Mouse (Mus musculus): ENCODE measurements around the gene Gm49345. TPM values are rescaled to one million over a fixed set of nuclear protein-coding genes. Genes with fewer than 3 reads are reported as not detected.
A peak's percentile ranks its signal among the peaks of the same experiment; 100 is the strongest.
"Not testable (repeated sequence)": the region's sequence is repeated elsewhere in the genome, so short reads cannot be mapped to it uniquely, and the experiment has no call there.

Gene Gm49345
- polyA plus RNA-seq (2015; fragmentation: Nextera tagmentation; extraction: Ambion mirVana) = not detected in 2 replicates

GRCm38 (mm10) chr13:67637294-67638007 is at the start of gene Gm49345, which contains the start of gene Zfp729a:
TSS of gene Gm49345 (minus strand) at chr13:67637769.
TSS of gene Zfp729a (minus strand) at chr13:67637791.
- ATAC-seq = peak; percentile 100
- peak within 1 kb of the TSS; percentile 77 for H3K27ac ChIP-seq
- H3K4me3 ChIP-seq (replicated peaks) = peak within 1 kb of the TSS; percentile 85
- H3K4me2 ChIP-seq (replicated peaks) = peak within 1 kb of the TSS; percentile 56
- H3K9me3 ChIP-seq = no peaks in the 10 kb centered on the region
- H3K36me3 ChIP-seq = no peaks in the 10 kb centered on the region
- 0% methylated on average over 19 of the region's 19 CpGs for WGBS
- no peaks in the 10 kb centered on the region for H3K27me3 ChIP-seq (replicated peaks)
- H3K4me1 ChIP-seq (replicated peaks) = no peaks in the 10 kb centered on the region
- H3K9ac ChIP-seq = peak within 1 kb of the TSS; percentile 81

- no peaks in the 10 kb centered on the region for H3K36me3 ChIP-seq
- H3K4me3 ChIP-seq (replicated peaks) = no peak within 1 kb of the TSS
- no peak within 1 kb of the TSS for H3K4me2 ChIP-seq (replicated peaks)
- ATAC-seq = no peak
- no peak within 1 kb of the TSS for H3K9ac ChIP-seq
- no peaks in the 10 kb centered on the region for H3K4me1 ChIP-seq (replicated peaks)
- no peaks in the 10 kb centered on the region for H3K9me3 ChIP-seq
- WGBS = 78% methylated on average over 4 of the region's 4 CpGs
- no peak within 1 kb of the TSS for H3K27ac ChIP-seq
- no peaks in the 10 kb centered on the region for H3K27me3 ChIP-seq (replicated peaks)
These were observed 49.4 kb upstream of the Gm49345 start, which contains the start of gene Zfp738 for GRCm38 (mm10) chr13:67686971-67687370. TSS of gene Zfp738 (minus strand) at chr13:67687071.

GRCm38 (mm10) chr13:67683841-67684240 is 46.3 kb upstream of the Gm49345 start:
- WGBS = 68% methylated on average over 2 of the region's 2 CpGs
- not testable (repeated sequence) for H3K9ac ChIP-seq; H3K27me3 ChIP-seq (replicated peaks); H3K9me3 ChIP-seq; H3K27ac ChIP-seq; H3K36me3 ChIP-seq; H3K4me1 ChIP-seq (replicated peaks)
- Histone ChIP-seq H3K4me3 (replicated peaks) (peak overlapping the region; percentile 75), H3K4me2 (replicated peaks) (peak overlapping the region; percentile 71; the same call in 1 of the 2 replicates)
- ATAC-seq = peak; percentile 59

GRCm38 (mm10) chr13:67682959-67683735 is 45.6 kb upstream of the Gm49345 start:
- WGBS = 9% methylated on average over 16 of the region's 16 CpGs
- H3K27me3 ChIP-seq (replicated peaks); H3K9me3 ChIP-seq; H3K27ac ChIP-seq; H3K4me1 ChIP-seq (replicated peaks); H3K36me3 ChIP-seq: not testable (repeated sequence)
- H3K4me3 ChIP-seq (replicated peaks) = peak overlapping the region; percentile 75
- peak; percentile 100 for ATAC-seq
- peak overlapping the region; percentile 79 for H3K9ac ChIP-seq
- peak overlapping the region; percentile 71 for H3K4me2 ChIP-seq (replicated peaks)

GRCm38 (mm10) chr13:67674902-67675301 is 37.3 kb upstream of the Gm49345 start:
- 92% methylated on average over 2 of the region's 2 CpGs for WGBS

GRCm38 (mm10) chr13:67652496-67652895 is 14.9 kb upstream of the Gm49345 start:
- no peak overlapping the region for H3K9ac ChIP-seq
- H3K27me3 ChIP-seq (replicated peaks) = no peaks in the 10 kb centered on the region
- no peak overlapping the region for H3K4me3 ChIP-seq (replicated peaks)
- no peaks in the 10 kb centered on the region for H3K9me3 ChIP-seq
- H3K36me3 ChIP-seq = no peaks in the 10 kb centered on the region
- no peak overlapping the region for H3K4me2 ChIP-seq (replicated peaks)
- H3K27ac ChIP-seq = no peak overlapping the region
- no peaks in the 10 kb centered on the region for H3K4me1 ChIP-seq (replicated peaks)
- ATAC-seq = no peak
- WGBS = 47% methylated on average over 3 of the region's 3 CpGs

More at GRCm38 (mm10) chr13:67674902-67675301, 37.3 kb upstream of the Gm49345 start:
- H3K9me3 ChIP-seq = no peaks in the 10 kb centered on the region
- no peak overlapping the region for H3K27ac ChIP-seq
- H3K9ac ChIP-seq = no peak overlapping the region
- H3K4me3 ChIP-seq (replicated peaks) = no peak overlapping the region
- no peaks in the 10 kb centered on the region for H3K36me3 ChIP-seq
- ATAC-seq = no peak
- H3K4me1 ChIP-seq (replicated peaks) = no peaks in the 10 kb centered on the region
- no peak overlapping the region for H3K4me2 ChIP-seq (replicated peaks)
- no peaks in the 10 kb centered on the region for H3K27me3 ChIP-seq (replicated peaks)

- H3K4me2 ChIP-seq (replicated peaks) = no peak overlapping the region
- no peaks in the 10 kb centered on the region for H3K36me3 ChIP-seq
- no peak overlapping the region for H3K9ac ChIP-seq
- H3K27ac ChIP-seq = no peak overlapping the region
- ATAC-seq = no peak; the same call in 1 of the 2 replicates
- WGBS = 87% methylated on average over 4 of the region's 4 CpGs
- no peaks in the 10 kb centered on the region for H3K9me3 ChIP-seq
- H3K4me1 ChIP-seq (replicated peaks) = peaks cover 4% of the 10 kb centered on the region; the same call in 1 of the 2 replicates
- no peak overlapping the region for H3K4me3 ChIP-seq (replicated peaks)
- no peaks in the 10 kb centered on the region for H3K27me3 ChIP-seq (replicated peaks)
These were observed 27.5 kb downstream of the Gm49345 start for GRCm38 (mm10) chr13:67610108-67610507.

GRCm38 (mm10) chr13:67609066-67609876 is 28.3 kb downstream of the Gm49345 start, which contains the start of gene Zfp729b:
TSS of gene Zfp729b (minus strand) at chr13:67609707.
- peak within 1 kb of the TSS; percentile 87 for H3K27ac ChIP-seq
- WGBS = 2% methylated on average over 20 of the region's 20 CpGs

GRCm38 (mm10) chr13:67572591-67573189 is 64.9 kb downstream of the Gm49345 start:
- Histone ChIP-seq H3K27ac (no peak overlapping the region), H3K4me2 (replicated peaks) (no peak overlapping the region)
- ATAC-seq = no peak

More at GRCm38 (mm10) chr13:67609066-67609876, 28.3 kb downstream of the Gm49345 start, which contains the start of gene Zfp729b:
- H3K36me3 ChIP-seq = no peaks in the 10 kb centered on the region
- peak within 1 kb of the TSS; percentile 74 for H3K9ac ChIP-seq
- H3K4me1 ChIP-seq (replicated peaks) = peaks cover 4% of the 10 kb centered on the region; the same call in 1 of the 2 replicates
- peak within 1 kb of the TSS; percentile 59 for H3K4me2 ChIP-seq (replicated peaks)
- ATAC-seq = peak; percentile 98
- peak within 1 kb of the TSS; percentile 78 for H3K4me3 ChIP-seq (replicated peaks)
- H3K27me3 ChIP-seq (replicated peaks) = no peaks in the 10 kb centered on the region
- no peaks in the 10 kb centered on the region for H3K9me3 ChIP-seq

GRCm38 (mm10) chr13:67553730-67554129 is 83.8 kb downstream of the Gm49345 start, which contains the start of gene Zfp748:
TSS of gene Zfp748 (minus strand) at chr13:67553830.
- Histone ChIP-seq H3K27me3 (replicated peaks) (no peaks in the 10 kb centered on the region), H3K4me1 (replicated peaks) (peaks cover 6% of the 10 kb centered on the region), H3K4me3 (replicated peaks) (peak within 1 kb of the TSS; percentile 83), H3K9ac (peak within 1 kb of the TSS; percentile 89), H3K27ac (peak within 1 kb of the TSS; percentile 90), H3K4me2 (replicated peaks) (peak within 1 kb of the TSS; percentile 58), H3K9me3 (no peaks in the 10 kb centered on the region), H3K36me3 (no peaks in the 10 kb centered on the region)
- WGBS = 80% methylated on average over 4 of the region's 4 CpGs
- ATAC-seq = no peak

More at GRCm38 (mm10) chr13:67572591-67573189, 64.9 kb downstream of the Gm49345 start:
- H3K4me3 ChIP-seq (replicated peaks) = no peak overlapping the region
- no peaks in the 10 kb centered on the region for H3K36me3 ChIP-seq
- no peaks in the 10 kb centered on the region for H3K27me3 ChIP-seq (replicated peaks)
- 77% methylated on average over 5 of the region's 5 CpGs for WGBS
- no peaks in the 10 kb centered on the region for H3K4me1 ChIP-seq (replicated peaks)
- no peaks in the 10 kb centered on the region for H3K9me3 ChIP-seq
- no peak overlapping the region for H3K9ac ChIP-seq

Data from intestine, embryonic 15.5 days (tissue).